Comparison of ENCODE assay signal across 8 mouse cellular contexts in genomic region chr3:51277201-51278150, GRCm38 (mm10). TPM values are rescaled to one million over a fixed set of nuclear protein-coding genes. Genes with fewer than 3 reads are reported as not detected.
A peak's percentile ranks its signal among the peaks of the same experiment; 100 is the strongest.
DNase-seq lines count a peak whose midpoint lies in the region; ATAC-seq lines count a peak whose summit lies in the region.

No protein-coding gene starts in this region.

- H3K9me3 ChIP-seq in hindbrain, embryonic 15.5 days, result no peaks in the 10 kb centered on the region

- under 1% methylated on average over 75 of the region's 75 CpGs for WGBS in hindbrain, embryonic 15.5 days

- H3K4me2 ChIP-seq in hindbrain, embryonic 15.5 days, result peak overlapping the region; percentile 72

- DNase-seq in T-cell, adult 2 months (ENCODE audit: low spot score), result peak; percentile 89
- DNase-seq in cerebellum, postnatal 36 days, result peak; percentile 77 to 84
- peak; percentile 81 to 85 for DNase-seq in frontal cortex, postnatal 36 days (ENCODE audit: low spot score in 2 of 2)
- peak; percentile 79 for DNase-seq in left cerebral cortex, adult 11 months (ENCODE audit: low spot score)
- DNase-seq in lung, postnatal 36 days, result peak; percentile 88
- peak; percentile 79 for DNase-seq in retina, embryonic 14.5 days (ENCODE audit: low spot score)
- DNase-seq in thymus, postnatal 36 days, result peak; percentile 86 to 92

- peak overlapping the region; percentile 93 for H3K27ac ChIP-seq in hindbrain, embryonic 15.5 days (replicated peaks)

- H3K4me1 ChIP-seq in hindbrain, embryonic 15.5 days (replicated peaks), result peaks cover 23% of the 10 kb centered on the region

- no peaks in the 10 kb centered on the region for H3K27me3 ChIP-seq in hindbrain, embryonic 15.5 days

- peak; percentile 61 for ATAC-seq in hindbrain, embryonic 15.5 days (ENCODE audit: low FRiP score, low read depth)

- no peaks in the 10 kb centered on the region for H3K36me3 ChIP-seq in hindbrain, embryonic 15.5 days

- H3K4me3 ChIP-seq in hindbrain, embryonic 15.5 days, result peak overlapping the region; percentile 69

- H3K9ac ChIP-seq in hindbrain, embryonic 15.5 days, result peak overlapping the region; percentile 75

RNA-seq across cellular contexts. Expression of gene Noct, which starts 53.2 kb away (rescaled TPM):
- polyA plus RNA-seq in hindbrain, embryonic 15.5 days (2015; fragmentation: Nextera tagmentation; extraction: Ambion mirVana), result 31.1 and 35.6 TPM in 2 replicates

Comparison
In these comparisons a context has a peak if more than half of its experiments do, and no peak if none do; other contexts are left out.
1. Peak in every context shown above with its lines: DNase-seq, ATAC-seq, H3K4me3 ChIP-seq and H3K27ac ChIP-seq.